Mouse (Mus musculus): ENCODE data around the gene Edil3. TPM values are rescaled to one million over a fixed set of nuclear protein-coding genes. Genes with fewer than 3 reads are reported as not detected.

Edil3 gene
- 17.5 and 25.4 TPM in 2 replicates for polyA plus RNA-seq (2016; fragmentation: Nextera tagmentation; extraction: Ambion mirVana)

GRCm38 (mm10) chr13:88821440-88822331 lies at the start of gene Edil3:
Edil3 (plus strand) TSS chr13:88821472.
- Histone ChIP-seq H3K27me3 (ENCODE audit: low read depth, poor library complexity, severe bottlenecking) (peaks cover 23% of the 10 kb centered on the region), H3K36me3 (no peaks in the 10 kb centered on the region), H3K4me3 (peak within 1 kb of the TSS; percentile 79), H3K27ac (replicated peaks) (peak within 1 kb of the TSS; percentile 92), H3K9me3 (replicated peaks) (no peaks in the 10 kb centered on the region), H3K4me1 (peaks cover 30% of the 10 kb centered on the region)
- WGBS: under 1% methylated on average over 50 of the region's 60 CpGs
- peak; percentile 77 for DNase-seq (ENCODE audit: low spot score)

- WGBS: 88% methylated on average over 1 of the region's 1 CpGs
- no peaks in the 10 kb centered on the region for H3K36me3 ChIP-seq
- H3K4me1 ChIP-seq: no peaks in the 10 kb centered on the region
- H3K9me3 ChIP-seq (replicated peaks): no peaks in the 10 kb centered on the region
- no peak overlapping the region for H3K4me3 ChIP-seq
- no peak overlapping the region for H3K27ac ChIP-seq (replicated peaks)
- H3K27me3 ChIP-seq (ENCODE audit: low read depth, poor library complexity, severe bottlenecking): no peaks in the 10 kb centered on the region
- no peak for DNase-seq (ENCODE audit: low spot score)
These were observed 22.1 kb upstream of the Edil3 start for GRCm38 (mm10) chr13:88799186-88799585.

- no peaks in the 10 kb centered on the region for H3K4me1 ChIP-seq
- 87% methylated on average over 1 of the region's 1 CpGs for WGBS
- H3K36me3 ChIP-seq: no peaks in the 10 kb centered on the region
These were observed 20.3 kb upstream of the Edil3 start for GRCm38 (mm10) chr13:88801006-88801405.

GRCm38 (mm10) chr13:88805838-88806237 lies 15.4 kb upstream of the Edil3 start:
- no peaks in the 10 kb centered on the region for H3K27me3 ChIP-seq (ENCODE audit: low read depth, poor library complexity, severe bottlenecking)
- no peak overlapping the region for H3K4me3 ChIP-seq
- WGBS: 80% methylated on average over 1 of the region's 1 CpGs
- H3K36me3 ChIP-seq: no peaks in the 10 kb centered on the region
- no peak overlapping the region for H3K27ac ChIP-seq (replicated peaks)
- DNase-seq (ENCODE audit: low spot score): no peak
- H3K4me1 ChIP-seq: no peaks in the 10 kb centered on the region
- H3K9me3 ChIP-seq (replicated peaks): no peaks in the 10 kb centered on the region

More at GRCm38 (mm10) chr13:88801006-88801405, 20.3 kb upstream of the Edil3 start:
- no peaks in the 10 kb centered on the region for H3K27me3 ChIP-seq (ENCODE audit: low read depth, poor library complexity, severe bottlenecking)
- no peak overlapping the region for H3K27ac ChIP-seq (replicated peaks)
- H3K4me3 ChIP-seq: no peak overlapping the region
- H3K9me3 ChIP-seq (replicated peaks): no peaks in the 10 kb centered on the region
- no peak for DNase-seq (ENCODE audit: low spot score)

- no peaks in the 10 kb centered on the region for H3K36me3 ChIP-seq
- H3K9me3 ChIP-seq (replicated peaks): no peaks in the 10 kb centered on the region
- no peaks in the 10 kb centered on the region for H3K27me3 ChIP-seq (ENCODE audit: low read depth, poor library complexity, severe bottlenecking)
- H3K27ac ChIP-seq (replicated peaks): no peak overlapping the region
- no peak overlapping the region for H3K4me3 ChIP-seq
- WGBS: 97% methylated on average over 3 of the region's 3 CpGs
- no peaks in the 10 kb centered on the region for H3K4me1 ChIP-seq
- no peak for DNase-seq (ENCODE audit: low spot score)
These were observed 15.0 kb upstream of the Edil3 start for GRCm38 (mm10) chr13:88806269-88806668.

GRCm38 (mm10) chr13:88810097-88810496 lies 11.2 kb upstream of the Edil3 start:
- 96% methylated on average over 1 of the region's 1 CpGs for WGBS
- Histone ChIP-seq H3K4me3 (no peak overlapping the region), H3K9me3 (replicated peaks) (no peaks in the 10 kb centered on the region), H3K4me1 (no peaks in the 10 kb centered on the region), H3K27ac (replicated peaks) (no peak overlapping the region), H3K36me3 (no peaks in the 10 kb centered on the region), H3K27me3 (ENCODE audit: low read depth, poor library complexity, severe bottlenecking) (no peaks in the 10 kb centered on the region)
- DNase-seq (ENCODE audit: low spot score): no peak

GRCm38 (mm10) chr13:88820686-88821308 lies 475 bp upstream of the Edil3 start:
- H3K27me3 ChIP-seq (ENCODE audit: low read depth, poor library complexity, severe bottlenecking): peaks cover 23% of the 10 kb centered on the region
- peak; percentile 15 for DNase-seq (ENCODE audit: low spot score)
- peak overlapping the region; percentile 79 for H3K4me3 ChIP-seq
- WGBS: 21% methylated on average over 5 of the region's 5 CpGs
- H3K9me3 ChIP-seq (replicated peaks): no peaks in the 10 kb centered on the region
- no peaks in the 10 kb centered on the region for H3K36me3 ChIP-seq
- peaks cover 30% of the 10 kb centered on the region for H3K4me1 ChIP-seq
- H3K27ac ChIP-seq (replicated peaks): peak overlapping the region; percentile 92

- H3K4me1 ChIP-seq: peaks cover 30% of the 10 kb centered on the region
- peak; percentile 42 for DNase-seq (ENCODE audit: low spot score)
- H3K36me3 ChIP-seq: no peaks in the 10 kb centered on the region
- H3K27ac ChIP-seq (replicated peaks): peak overlapping the region; percentile 92
- 1% methylated on average over 10 of the region's 10 CpGs for WGBS
- H3K4me3 ChIP-seq: peak overlapping the region; percentile 79
- H3K9me3 ChIP-seq (replicated peaks): no peaks in the 10 kb centered on the region
- peaks cover 23% of the 10 kb centered on the region for H3K27me3 ChIP-seq (ENCODE audit: low read depth, poor library complexity, severe bottlenecking)
These were observed 1.1 kb downstream of the Edil3 start for GRCm38 (mm10) chr13:88822332-88822895.

GRCm38 (mm10) chr13:88822976-88823521 lies 1.8 kb downstream of the Edil3 start:
- peaks cover 30% of the 10 kb centered on the region for H3K4me1 ChIP-seq
- H3K4me3 ChIP-seq: peak overlapping the region; percentile 79
- 10% methylated on average over 10 of the region's 10 CpGs for WGBS
- no peaks in the 10 kb centered on the region for H3K9me3 ChIP-seq (replicated peaks)
- DNase-seq (ENCODE audit: low spot score): peak; percentile 33
- peaks cover 23% of the 10 kb centered on the region for H3K27me3 ChIP-seq (ENCODE audit: low read depth, poor library complexity, severe bottlenecking)
- no peaks in the 10 kb centered on the region for H3K36me3 ChIP-seq
- peak overlapping the region; percentile 88; the same call in 1 of the 2 replicates for H3K27ac ChIP-seq (replicated peaks)

GRCm38 (mm10) chr13:88823522-88824419 lies 2.5 kb downstream of the Edil3 start:
- under 1% methylated on average over 25 of the region's 25 CpGs for WGBS
- Histone ChIP-seq H3K9me3 (replicated peaks) (no peaks in the 10 kb centered on the region), H3K4me1 (peaks cover 30% of the 10 kb centered on the region), H3K36me3 (no peaks in the 10 kb centered on the region), H3K27me3 (ENCODE audit: low read depth, poor library complexity, severe bottlenecking) (peaks cover 23% of the 10 kb centered on the region), H3K27ac (replicated peaks) (peak overlapping the region; percentile 88), H3K4me3 (peak overlapping the region; percentile 79)
- peak; percentile 79 for DNase-seq (ENCODE audit: low spot score)

- Histone ChIP-seq H3K4me3 (peak overlapping the region; percentile 79), H3K27me3 (ENCODE audit: low read depth, poor library complexity, severe bottlenecking) (peaks cover 23% of the 10 kb centered on the region), H3K9me3 (replicated peaks) (no peaks in the 10 kb centered on the region), H3K27ac (replicated peaks) (peak overlapping the region; percentile 75), H3K4me1 (peaks cover 30% of the 10 kb centered on the region), H3K36me3 (no peaks in the 10 kb centered on the region)
- 22% methylated on average over 4 of the region's 4 CpGs for WGBS
- no peak for DNase-seq (ENCODE audit: low spot score)
These were observed 3.2 kb downstream of the Edil3 start for GRCm38 (mm10) chr13:88824441-88824840.

GRCm38 (mm10) chr13:88828362-88828761 lies 7.1 kb downstream of the Edil3 start:
- WGBS: 66% methylated on average over 10 of the region's 10 CpGs
- Histone ChIP-seq H3K36me3 (no peaks in the 10 kb centered on the region), H3K27ac (replicated peaks) (no peak overlapping the region), H3K4me1 (peaks cover 6% of the 10 kb centered on the region), H3K9me3 (replicated peaks) (no peaks in the 10 kb centered on the region), H3K27me3 (ENCODE audit: low read depth, poor library complexity, severe bottlenecking) (no peaks in the 10 kb centered on the region), H3K4me3 (no peak overlapping the region)
- DNase-seq (ENCODE audit: low spot score): no peak

Measured in midbrain, embryonic 10.5 days (tissue).